Mouse (Mus musculus) midbrain, embryonic 13.5 days (tissue): ENCODE results near the gene Tent4b. TPM values are rescaled to one million over a fixed set of nuclear protein-coding genes. Genes with fewer than 3 reads are reported as not detected.

Experiments used
- ATAC-seq: fragments of 200-750 bp; cut with Nextera tagmentation; 2 replicates; pipeline ENCODE4 v1.8.0; 2017; ENCODE audit warnings: mild to moderate bottlenecking, moderate TSS enrichment, moderate library complexity
- H3K27ac ChIP-seq: fragments of 300-500 bp; sonication (generic); 2 replicates; pipeline ENCODE4 v1.5.1; 2015; ENCODE audit warnings: inconsistent platforms, mild to moderate bottlenecking, moderate library complexity
- H3K27me3 ChIP-seq: fragments of 300-500 bp; sonication (generic); 2 replicates; pipeline ENCODE4 v1.6.1; 2015; ENCODE audit warnings: mild to moderate bottlenecking, inconsistent platforms
- H3K36me3 ChIP-seq: fragments of 300-500 bp; sonication (generic); 2 replicates; pipeline ENCODE4 v1.6.1; 2015; ENCODE audit warnings: mild to moderate bottlenecking, inconsistent platforms
- H3K4me1 ChIP-seq: fragments of 300-500 bp; sonication (generic); replicated peaks from 2 replicates; pipeline ENCODE4 v1.6.1; 2015; ENCODE audit warnings: inconsistent platforms
- H3K4me2 ChIP-seq: fragments of 300-500 bp; sonication (generic); replicated peaks from 2 replicates; pipeline ENCODE4 v1.6.1; 2015; ENCODE audit warnings: moderate library complexity, mild to moderate bottlenecking, inconsistent platforms
- H3K4me3 ChIP-seq: fragments of 300-500 bp; sonication (generic); replicated peaks from 2 replicates; pipeline ENCODE4 v1.5.1; 2015; ENCODE audit warnings: mild to moderate bottlenecking, inconsistent platforms
- H3K9ac ChIP-seq: fragments of 300-500 bp; sonication (generic); replicated peaks from 2 replicates; pipeline ENCODE4 v1.6.1; 2015; ENCODE audit warnings: mild to moderate bottlenecking, inconsistent platforms
- H3K9me3 ChIP-seq: fragments of 300-500 bp; sonication (generic); 2 replicates; pipeline ENCODE4 v1.6.1; 2016; ENCODE audit warnings: mild to moderate bottlenecking, inconsistent platforms
- WGBS: fragments of 180-500 bp; shearing (Covaris S2); methylation state at CpG from one replicate; pipeline ENCODE4 v1.1.7; 2015; 5-methylcytosine and 5-hydroxymethylcytosine counted together
- polyA plus RNA-seq: library from polyadenylated mRNA; unstranded; fragments of >200 nt; fragmentation: Nextera tagmentation; extraction: Ambion mirVana; gene quantifications from 2 replicates; pipeline ENCODE4 v1.2.1, GENCODE M21; 2015

The Tent4b gene
- polyA plus RNA-seq, 1 experiment from 2014 or later = 9.7 TPM

DNA sequence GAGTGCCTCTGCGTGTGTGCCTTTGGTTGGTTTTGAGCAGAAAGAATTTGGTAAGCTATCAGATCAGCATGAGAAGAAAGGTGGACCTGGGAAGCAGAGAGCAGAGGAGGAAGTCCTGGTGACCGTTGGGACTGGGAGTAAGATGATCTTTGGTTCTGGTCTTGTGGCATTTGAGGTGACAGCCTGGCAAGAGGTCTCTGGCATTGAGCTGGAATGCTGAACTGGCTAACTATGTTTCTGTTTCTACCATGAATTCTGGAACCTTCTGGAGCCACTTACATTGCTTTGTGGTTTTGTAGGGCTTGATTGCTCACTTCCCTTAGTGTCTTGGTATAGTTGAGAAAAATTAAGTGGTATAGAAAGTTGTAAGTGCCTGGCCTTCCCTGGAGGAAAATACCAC, 38.6 kb downstream of the Tent4b start:
- Histone ChIP-seq H3K27me3 (no peaks in the 10 kb centered on the region), H3K4me1 (peaks cover 6% of the 10 kb centered on the region; the same call in 1 of the 2 replicates), H3K9ac (no peak overlapping the region), H3K27ac (no peak overlapping the region), H3K4me2 (no peak overlapping the region), H3K4me3 (no peak overlapping the region), H3K9me3 (no peaks in the 10 kb centered on the region), H3K36me3 (no peaks in the 10 kb centered on the region)
- WGBS = 91% methylated on average over 2 of the region's 2 CpGs
- ATAC-seq = no peak

GRCm38 (mm10) chr8:88239277-88239676, 40.3 kb downstream of the Tent4b start:
- no peak overlapping the region for H3K4me3 ChIP-seq
- H3K9me3 ChIP-seq = no peaks in the 10 kb centered on the region
- peaks cover 6% of the 10 kb centered on the region; the same call in 1 of the 2 replicates for H3K4me1 ChIP-seq
- H3K36me3 ChIP-seq = peaks cover 7% of the 10 kb centered on the region
- ATAC-seq = no peak
- WGBS = 93% methylated on average over 5 of the region's 5 CpGs
- H3K27me3 ChIP-seq = no peaks in the 10 kb centered on the region
- H3K27ac ChIP-seq = no peak overlapping the region
- no peak overlapping the region for H3K4me2 ChIP-seq
- H3K9ac ChIP-seq = no peak overlapping the region

DNA sequence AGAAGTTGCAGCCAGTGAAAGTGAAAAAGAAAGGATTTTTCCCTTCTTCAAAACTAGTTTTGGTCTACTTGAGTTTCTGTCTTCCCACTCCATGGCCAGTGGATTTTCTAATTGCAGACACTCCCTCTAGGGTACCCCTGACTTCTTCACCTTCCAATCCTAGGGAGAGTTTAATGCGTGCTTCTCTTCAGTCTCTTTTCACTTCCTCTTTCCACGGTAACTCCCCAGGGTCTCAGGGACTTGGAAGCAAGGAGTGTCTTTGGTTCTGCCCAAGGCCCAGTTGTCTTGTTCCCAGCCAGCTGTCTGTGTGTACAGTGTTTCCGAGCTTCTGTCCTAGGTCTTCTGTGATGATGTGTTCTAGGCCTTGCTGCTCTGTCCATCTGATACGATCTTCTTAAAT, 42.9 kb downstream of the Tent4b start:
- no peak for ATAC-seq
- WGBS = 86% methylated on average over 4 of the region's 4 CpGs
- H3K27me3 ChIP-seq = no peaks in the 10 kb centered on the region
- H3K4me1 ChIP-seq = no peaks in the 10 kb centered on the region
- no peak overlapping the region for H3K27ac ChIP-seq
- H3K36me3 ChIP-seq = peaks cover 7% of the 10 kb centered on the region
- H3K4me3 ChIP-seq = no peak overlapping the region
- no peak overlapping the region for H3K9ac ChIP-seq
- no peaks in the 10 kb centered on the region for H3K9me3 ChIP-seq
- H3K4me2 ChIP-seq = no peak overlapping the region

DNA sequence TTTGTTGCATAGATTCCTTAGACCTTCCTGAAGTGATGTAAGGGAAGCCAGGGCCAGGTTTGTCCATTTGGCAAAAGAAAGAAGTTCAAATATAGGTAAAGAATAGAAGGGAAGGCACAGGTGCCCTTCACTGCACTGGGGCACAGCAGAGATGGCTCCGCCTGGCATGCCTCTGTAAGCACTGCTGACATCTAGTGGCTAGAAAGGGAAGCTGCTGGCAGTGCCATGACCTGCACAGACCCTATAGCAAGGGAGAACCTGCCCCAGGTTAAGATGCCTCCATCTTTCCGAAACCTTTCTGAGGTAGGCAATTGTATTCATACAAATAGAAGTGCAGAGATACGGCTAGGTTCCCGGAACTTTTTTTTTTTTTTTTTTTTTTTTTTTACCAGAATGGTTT, 45.3 kb downstream of the Tent4b start:
- no peaks in the 10 kb centered on the region for H3K4me1 ChIP-seq
- no peaks in the 10 kb centered on the region for H3K9me3 ChIP-seq
- ATAC-seq = 0 out of 2 replicates have a peak, but pooled peaks have one; percentile 69
- H3K27ac ChIP-seq = no peak overlapping the region
- no peak overlapping the region for H3K4me3 ChIP-seq
- H3K27me3 ChIP-seq = no peaks in the 10 kb centered on the region
- WGBS = 81% methylated on average over 4 of the region's 4 CpGs
- peaks cover 24% of the 10 kb centered on the region for H3K36me3 ChIP-seq
- no peak overlapping the region for H3K9ac ChIP-seq
- no peak overlapping the region for H3K4me2 ChIP-seq

GRCm38 (mm10) chr8:88252791-88253190, 53.8 kb downstream of the Tent4b start:
- no peaks in the 10 kb centered on the region for H3K9me3 ChIP-seq
- H3K4me3 ChIP-seq = no peak overlapping the region
- no peaks in the 10 kb centered on the region; the same call in 1 of the 2 replicates for H3K4me1 ChIP-seq
- H3K9ac ChIP-seq = no peak overlapping the region
- peaks cover 51% of the 10 kb centered on the region for H3K36me3 ChIP-seq
- no peak for ATAC-seq
- H3K4me2 ChIP-seq = no peak overlapping the region
- WGBS = 80% methylated on average over 3 of the region's 3 CpGs
- H3K27ac ChIP-seq = no peak overlapping the region
- no peaks in the 10 kb centered on the region for H3K27me3 ChIP-seq

GRCm38 (mm10) chr8:88254957-88255356, 55.9 kb downstream of the Tent4b start:
- ATAC-seq = no peak
- Histone ChIP-seq H3K27ac (no peak overlapping the region), H3K4me3 (no peak overlapping the region), H3K27me3 (no peaks in the 10 kb centered on the region), H3K9ac (no peak overlapping the region), H3K36me3 (peaks cover 35% of the 10 kb centered on the region), H3K4me1 (no peaks in the 10 kb centered on the region; the same call in 1 of the 2 replicates), H3K9me3 (no peaks in the 10 kb centered on the region), H3K4me2 (no peak overlapping the region)
- WGBS = 91% methylated on average over 7 of the region's 7 CpGs

GRCm38 (mm10) chr8:88258024-88258423, 59.0 kb downstream of the Tent4b start:
- H3K4me1 ChIP-seq = no peaks in the 10 kb centered on the region; the same call in 1 of the 2 replicates
- H3K4me2 ChIP-seq = no peak overlapping the region
- H3K36me3 ChIP-seq = peaks cover 16% of the 10 kb centered on the region; the same call in 1 of the 2 replicates
- no peak overlapping the region for H3K27ac ChIP-seq
- H3K27me3 ChIP-seq = no peaks in the 10 kb centered on the region
- WGBS = 27% methylated on average over 6 of the region's 6 CpGs
- no peak overlapping the region for H3K4me3 ChIP-seq
- no peak overlapping the region for H3K9ac ChIP-seq
- ATAC-seq = no peak
- H3K9me3 ChIP-seq = no peaks in the 10 kb centered on the region

- Histone ChIP-seq H3K36me3 (peaks cover 16% of the 10 kb centered on the region; the same call in 1 of the 2 replicates), H3K4me3 (no peak overlapping the region), H3K27ac (no peak overlapping the region), H3K27me3 (no peaks in the 10 kb centered on the region), H3K4me2 (no peak overlapping the region), H3K9ac (no peak overlapping the region), H3K9me3 (no peaks in the 10 kb centered on the region), H3K4me1 (no peaks in the 10 kb centered on the region; the same call in 1 of the 2 replicates)
- no peak for ATAC-seq
- WGBS = 51% methylated on average over 11 of the region's 11 CpGs
Measured at GRCm38 (mm10) chr8:88258544-88258943, 59.5 kb downstream of the Tent4b start.

DNA sequence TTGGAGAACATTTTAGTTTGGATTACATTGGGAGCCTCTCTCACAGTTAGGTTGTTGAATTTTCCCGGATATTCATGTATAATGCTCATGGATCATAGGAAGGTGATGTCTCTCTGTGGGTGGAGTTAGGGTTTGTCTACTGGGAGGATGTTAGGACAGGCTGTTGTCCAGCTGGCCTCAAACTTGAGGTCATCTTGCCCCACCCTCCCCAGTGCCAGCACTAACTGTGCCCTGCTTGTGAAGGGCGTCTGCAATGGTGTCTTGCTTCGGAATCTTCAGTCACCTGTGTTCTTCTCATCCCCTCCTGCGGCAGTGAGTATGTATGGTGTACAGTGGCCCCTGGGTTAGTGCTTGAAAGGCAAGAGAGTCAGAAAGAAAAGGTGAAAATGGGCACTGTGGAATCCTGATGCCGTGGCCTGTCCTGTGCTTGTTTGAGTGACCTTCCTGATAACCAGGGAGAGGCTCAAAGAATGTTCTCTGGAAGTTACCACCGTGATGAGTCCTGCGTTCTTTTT, 61.5 kb downstream of the Tent4b start:
- 92% methylated on average over 7 of the region's 7 CpGs for WGBS
- no peak overlapping the region for H3K4me2 ChIP-seq
- ATAC-seq = no peak
- no peak overlapping the region for H3K9ac ChIP-seq
- no peak overlapping the region for H3K27ac ChIP-seq
- peaks cover 6% of the 10 kb centered on the region; the same call in 1 of the 2 replicates for H3K36me3 ChIP-seq
- no peaks in the 10 kb centered on the region; the same call in 1 of the 2 replicates for H3K4me1 ChIP-seq
- H3K27me3 ChIP-seq = no peaks in the 10 kb centered on the region
- no peaks in the 10 kb centered on the region for H3K9me3 ChIP-seq
- H3K4me3 ChIP-seq = no peak overlapping the region

GRCm38 (mm10) chr8:88262831-88263635, 64.0 kb downstream of the Tent4b start:
- ATAC-seq = no peak
- no peaks in the 10 kb centered on the region for H3K36me3 ChIP-seq

DNA sequence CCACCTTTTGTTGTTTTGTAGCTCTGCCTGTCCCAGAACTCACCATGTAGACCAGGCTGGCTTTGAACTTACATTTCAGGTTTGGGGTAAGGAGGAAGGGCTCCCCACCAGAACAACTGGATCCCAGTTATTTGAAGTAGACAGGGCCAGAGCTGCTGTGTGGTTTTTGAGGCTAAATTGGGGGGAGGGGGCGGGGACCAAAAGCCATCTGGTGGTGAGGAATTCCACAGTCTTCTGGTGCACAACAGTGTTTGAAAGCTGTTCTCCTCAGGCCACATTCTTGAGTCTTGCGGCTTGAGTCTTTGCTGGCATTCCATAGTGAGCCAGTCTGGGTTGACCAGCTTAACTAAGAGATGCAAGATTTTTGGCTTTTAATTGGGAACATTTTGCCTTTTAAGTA, 66.5 kb downstream of the Tent4b start:
- H3K36me3 ChIP-seq = no peaks in the 10 kb centered on the region
- no peak overlapping the region for H3K4me3 ChIP-seq
- H3K27ac ChIP-seq = no peak overlapping the region
- ATAC-seq = no peak
- 0 out of 2 replicates have a peak, but pooled peaks cover 10% of the 10 kb centered on the region for H3K27me3 ChIP-seq
- H3K9me3 ChIP-seq = no peaks in the 10 kb centered on the region
- WGBS = 17% methylated on average over 2 of the region's 2 CpGs
- H3K4me1 ChIP-seq = no peaks in the 10 kb centered on the region
- no peak overlapping the region for H3K9ac ChIP-seq
- H3K4me2 ChIP-seq = no peak overlapping the region

More at GRCm38 (mm10) chr8:88262831-88263635, 64.0 kb downstream of the Tent4b start:
- H3K4me2 ChIP-seq = no peak overlapping the region
- no peak overlapping the region for H3K27ac ChIP-seq
- 0 out of 2 replicates have a peak, but pooled peaks cover under 1% of the 10 kb centered on the region for H3K27me3 ChIP-seq
- H3K9ac ChIP-seq = no peak overlapping the region
- no peaks in the 10 kb centered on the region for H3K9me3 ChIP-seq
- 58% methylated on average over 14 of the region's 14 CpGs for WGBS
- H3K4me3 ChIP-seq = no peak overlapping the region
- H3K4me1 ChIP-seq = no peaks in the 10 kb centered on the region

DNA sequence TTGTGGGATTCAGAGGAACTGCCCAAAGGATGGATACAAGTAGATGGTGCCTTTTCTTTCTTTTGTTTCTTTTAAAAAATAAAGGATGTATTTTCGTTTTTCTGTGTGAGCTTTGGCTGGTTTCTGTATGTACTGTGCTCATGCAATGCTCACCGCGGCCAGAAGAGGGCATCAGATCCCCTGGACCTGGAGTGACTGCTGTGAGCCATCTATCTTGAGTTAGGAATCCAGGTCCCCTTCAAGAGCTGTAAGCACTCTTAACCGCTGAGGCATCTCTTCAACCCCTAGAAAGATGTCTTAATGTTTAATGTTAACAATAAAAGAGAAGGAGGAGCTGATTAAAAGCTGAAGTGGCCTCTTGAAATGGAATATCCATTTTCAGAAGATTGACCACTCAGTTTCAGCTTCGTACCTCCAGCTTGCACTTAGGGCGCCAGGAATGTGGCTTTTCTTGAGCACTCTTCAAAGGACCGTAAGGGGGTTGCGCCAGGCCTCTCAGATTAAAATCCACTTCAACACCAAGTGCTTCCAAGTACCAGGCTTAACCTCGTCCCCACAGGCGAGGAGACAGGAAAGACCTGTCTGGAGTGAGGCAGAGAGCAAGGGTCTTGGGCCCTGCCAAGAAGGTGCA, 67.3 kb downstream of the Tent4b start:
- H3K4me1 ChIP-seq = no peaks in the 10 kb centered on the region
- H3K27ac ChIP-seq = no peak overlapping the region
- peaks cover 17% of the 10 kb centered on the region for H3K27me3 ChIP-seq
- H3K9me3 ChIP-seq = no peaks in the 10 kb centered on the region
- no peaks in the 10 kb centered on the region for H3K36me3 ChIP-seq
- no peak for ATAC-seq
- H3K4me2 ChIP-seq = no peak overlapping the region
- H3K4me3 ChIP-seq = no peak overlapping the region
- WGBS = 53% methylated on average over 10 of the region's 10 CpGs
- H3K9ac ChIP-seq = no peak overlapping the region
